Mouse (Mus musculus) limb, embryonic 14.5 days (tissue): ENCODE results near the gene Ppp6r2. TPM values are rescaled to one million over a fixed set of nuclear protein-coding genes. Genes with fewer than 3 reads are reported as not detected.

Experiments
- ATAC-seq: fragments of 200-750 bp; cut with Nextera tagmentation; 2 replicates; pipeline ENCODE4 v1.8.0; 2017; ENCODE audit warnings: low read depth, moderate number of reproducible peaks, moderate TSS enrichment; ENCODE audit not compliant: low FRiP score
- DNase-seq: peaks from one replicate; pipeline ENCODE4 v3.0.0-alpha.2; 2015; ENCODE audit warnings: low spot score
- H3K27ac ChIP-seq: fragments of 300-500 bp; sonication (generic); replicated peaks from 2 replicates; pipeline ENCODE4 v1.5.1; 2014; ENCODE audit warnings: low read depth, mild to moderate bottlenecking, low read length, moderate library complexity, mixed read lengths
- H3K27me3 ChIP-seq: fragments of 300-500 bp; sonication (generic); 2 replicates; pipeline ENCODE4 v1.6.1; 2014; ENCODE audit warnings: low read length, mixed read lengths; ENCODE audit not compliant: control insufficient read depth, insufficient read depth
- H3K36me3 ChIP-seq: fragments of 300-500 bp; sonication (generic); 2 replicates; pipeline ENCODE4 v1.6.1; 2014; ENCODE audit warnings: mild to moderate bottlenecking, low read length, moderate library complexity, mixed read lengths; ENCODE audit not compliant: control insufficient read depth, insufficient read depth
- H3K4me1 ChIP-seq: fragments of 300-500 bp; sonication (generic); 2 replicates; pipeline ENCODE4 v1.6.1; 2014; ENCODE audit warnings: antibody characterized with exemption, low read length, mixed read lengths; ENCODE audit not compliant: control insufficient read depth, insufficient read depth
- H3K4me2 ChIP-seq: fragments of 300-500 bp; sonication (generic); replicated peaks from 2 replicates; pipeline ENCODE4 v1.6.1; 2014; ENCODE audit warnings: low read depth, mild to moderate bottlenecking, low read length, moderate library complexity; ENCODE audit not compliant: severe bottlenecking
- H3K4me3 ChIP-seq: fragments of 300-500 bp; sonication (generic); replicated peaks from 2 replicates; pipeline ENCODE4 v1.5.1; 2014; ENCODE audit warnings: low read length
- H3K9ac ChIP-seq: fragments of 300-500 bp; sonication (generic); 2 replicates; pipeline ENCODE4 v1.6.1; 2014; ENCODE audit warnings: mild to moderate bottlenecking, low read depth, low read length, moderate library complexity; ENCODE audit not compliant: severe bottlenecking
- H3K9me3 ChIP-seq: fragments of 300-500 bp; sonication (generic); 2 replicates; pipeline ENCODE4 v1.6.1; 2016; ENCODE audit warnings: low read length; ENCODE audit not compliant: control insufficient read depth
- POLR2A ChIP-seq: fragments of 200-500 bp; IDR thresholded peaks from 2 replicates; pipeline ENCODE4 v1.8.0; 2012; ENCODE audit warnings: inconsistent platforms, mild to moderate bottlenecking, moderate library complexity, borderline replicate concordance; ENCODE audit not compliant: insufficient read depth, insufficient read length; ENCODE audit errors: extremely low read depth
- WGBS: fragments of 180-500 bp; shearing (Covaris S2); extraction: QIAGEN DNeasy Blood & Tissue Kit; methylation state at CpG from one replicate; pipeline ENCODE4 v1.1.7; 2014; 5-methylcytosine and 5-hydroxymethylcytosine counted together
- polyA plus RNA-seq, 2 experiments: library from polyadenylated mRNA; depleted of rRNA in 1 of 2; stranded (reverse) in 1 of 2; unstranded in 1 of 2; fragments of >200 nt; fragmentation: Nextera tagmentation in 1 of 2; extraction: Ambion mirVana in 1 of 2; gene quantifications; 2 replicates each; pipeline versions ENCODE4 v1.2.1 to v1.2.3; 2012 to 2014

The Ppp6r2 gene
- polyA plus RNA-seq, 2 experiments = 28.3 to 71.5 TPM

GRCm38 (mm10) chr15:89285004-89285403, 73.7 kb downstream of the Ppp6r2 start:
- no peak overlapping the region for H3K27ac ChIP-seq
- H3K9me3 ChIP-seq = no peaks in the 10 kb centered on the region
- no peak overlapping the region for H3K4me3 ChIP-seq
- peaks cover 91% of the 10 kb centered on the region for H3K36me3 ChIP-seq
- H3K9ac ChIP-seq = no peak overlapping the region
- no peak overlapping the region for H3K4me2 ChIP-seq
- H3K4me1 ChIP-seq = no peaks in the 10 kb centered on the region
- no peaks in the 10 kb centered on the region for H3K27me3 ChIP-seq
- ATAC-seq (no peak), DNase-seq (no peak)
- TF ChIP-seq POLR2A = no peak

- 89% methylated on average over 5 of the region's 5 CpGs for WGBS
- peaks cover 90% of the 10 kb centered on the region for H3K36me3 ChIP-seq
Observed at GRCm38 (mm10) chr15:89285478-89285877, 74.1 kb downstream of the Ppp6r2 start.

GRCm38 (mm10) chr15:89286114-89286513, 74.8 kb downstream of the Ppp6r2 start:
- no peak for TF ChIP-seq POLR2A
- Histone ChIP-seq H3K27ac (no peak overlapping the region), H3K4me3 (no peak overlapping the region), H3K27me3 (no peaks in the 10 kb centered on the region), H3K9ac (no peak overlapping the region), H3K36me3 (peaks cover 84% of the 10 kb centered on the region), H3K4me1 (no peaks in the 10 kb centered on the region), H3K4me2 (no peak overlapping the region), H3K9me3 (no peaks in the 10 kb centered on the region)
- no peak for DNase-seq
- 68% methylated on average over 7 of the region's 7 CpGs for WGBS
- ATAC-seq = no peak

More at GRCm38 (mm10) chr15:89285478-89285877, 74.1 kb downstream of the Ppp6r2 start:
- no peak overlapping the region for H3K9ac ChIP-seq
- no peak for ATAC-seq
- no peak overlapping the region for H3K27ac ChIP-seq
- H3K4me2 ChIP-seq = no peak overlapping the region
- H3K27me3 ChIP-seq = no peaks in the 10 kb centered on the region
- H3K4me1 ChIP-seq = no peaks in the 10 kb centered on the region
- no peaks in the 10 kb centered on the region for H3K9me3 ChIP-seq
- no peak for TF ChIP-seq POLR2A
- no peak for DNase-seq
- no peak overlapping the region for H3K4me3 ChIP-seq

- no peaks in the 10 kb centered on the region for H3K9me3 ChIP-seq
- WGBS = 86% methylated on average over 5 of the region's 5 CpGs
- H3K9ac ChIP-seq = no peak overlapping the region
- ATAC-seq (no peak), DNase-seq (no peak)
- no peak overlapping the region for H3K27ac ChIP-seq
- no peak overlapping the region for H3K4me3 ChIP-seq
- peaks cover 84% of the 10 kb centered on the region for H3K36me3 ChIP-seq
- TF ChIP-seq POLR2A = no peak
- no peaks in the 10 kb centered on the region for H3K27me3 ChIP-seq
- no peak overlapping the region for H3K4me2 ChIP-seq
- H3K4me1 ChIP-seq = no peaks in the 10 kb centered on the region
Observed at GRCm38 (mm10) chr15:89286582-89286981, 75.2 kb downstream of the Ppp6r2 start.

GRCm38 (mm10) chr15:89288227-89288767, 76.9 kb downstream of the Ppp6r2 start:
- H3K27ac ChIP-seq = no peak overlapping the region
- no peak for TF ChIP-seq POLR2A
- 91% methylated on average over 23 of the region's 23 CpGs for WGBS
- no peak for ATAC-seq
- peaks cover 84% of the 10 kb centered on the region for H3K36me3 ChIP-seq
- no peaks in the 10 kb centered on the region for H3K27me3 ChIP-seq
- no peaks in the 10 kb centered on the region for H3K4me1 ChIP-seq
- no peak overlapping the region for H3K4me2 ChIP-seq
- no peak for DNase-seq
- H3K9me3 ChIP-seq = no peaks in the 10 kb centered on the region
- H3K4me3 ChIP-seq = no peak overlapping the region
- H3K9ac ChIP-seq = no peak overlapping the region

GRCm38 (mm10) chr15:89289455-89289854, 78.1 kb downstream of the Ppp6r2 start:
- no peak overlapping the region for H3K4me3 ChIP-seq
- no peaks in the 10 kb centered on the region for H3K4me1 ChIP-seq
- no peaks in the 10 kb centered on the region for H3K27me3 ChIP-seq
- no peak overlapping the region for H3K4me2 ChIP-seq
- no peak overlapping the region for H3K27ac ChIP-seq
- H3K9ac ChIP-seq = no peak overlapping the region
- H3K36me3 ChIP-seq = peaks cover 86% of the 10 kb centered on the region
- DNase-seq (no peak), ATAC-seq (no peak)
- WGBS = 93% methylated on average over 7 of the region's 11 CpGs
- TF ChIP-seq POLR2A = no peak
- H3K9me3 ChIP-seq = no peaks in the 10 kb centered on the region
